Mouse (Mus musculus): ENCODE results near the gene Spef1.
A peak's percentile ranks its signal among the peaks of the same experiment; 100 is the strongest.

Spef1 gene

DNA sequence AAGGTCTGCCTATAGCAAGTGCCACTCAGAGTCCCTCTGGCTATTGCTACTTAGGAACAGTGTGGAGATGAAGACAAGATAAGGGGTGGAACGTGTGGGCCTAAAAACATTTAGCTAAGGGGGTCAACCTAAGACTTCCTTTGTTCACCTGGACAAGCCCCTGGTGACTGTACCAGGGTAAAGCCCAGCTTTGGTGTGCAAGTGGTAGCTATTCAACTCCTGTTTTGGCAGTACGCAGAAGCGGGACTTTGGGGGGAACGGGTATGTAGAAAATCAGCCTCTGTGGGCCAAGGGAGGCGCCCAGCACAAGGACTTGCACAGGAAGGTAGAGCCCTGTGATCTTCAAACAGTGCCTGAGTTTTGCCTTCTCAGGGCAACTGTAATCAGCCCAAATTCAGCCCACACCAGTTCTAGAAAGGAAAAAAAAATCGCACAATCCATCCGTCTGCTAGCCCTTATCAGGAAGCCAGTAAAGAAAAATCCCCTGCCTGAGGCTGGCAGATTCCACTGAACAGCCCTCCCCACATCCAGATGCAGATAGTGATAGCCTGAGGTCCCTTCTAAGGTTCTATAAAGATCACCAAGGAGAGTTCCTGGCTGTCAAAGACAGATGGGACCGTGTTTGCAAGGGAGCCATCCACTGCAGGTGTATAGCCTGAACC is 18.6 kb upstream of the Spef1 start:
- no peak for DNase-seq (ENCODE audit: low spot score)

DNA sequence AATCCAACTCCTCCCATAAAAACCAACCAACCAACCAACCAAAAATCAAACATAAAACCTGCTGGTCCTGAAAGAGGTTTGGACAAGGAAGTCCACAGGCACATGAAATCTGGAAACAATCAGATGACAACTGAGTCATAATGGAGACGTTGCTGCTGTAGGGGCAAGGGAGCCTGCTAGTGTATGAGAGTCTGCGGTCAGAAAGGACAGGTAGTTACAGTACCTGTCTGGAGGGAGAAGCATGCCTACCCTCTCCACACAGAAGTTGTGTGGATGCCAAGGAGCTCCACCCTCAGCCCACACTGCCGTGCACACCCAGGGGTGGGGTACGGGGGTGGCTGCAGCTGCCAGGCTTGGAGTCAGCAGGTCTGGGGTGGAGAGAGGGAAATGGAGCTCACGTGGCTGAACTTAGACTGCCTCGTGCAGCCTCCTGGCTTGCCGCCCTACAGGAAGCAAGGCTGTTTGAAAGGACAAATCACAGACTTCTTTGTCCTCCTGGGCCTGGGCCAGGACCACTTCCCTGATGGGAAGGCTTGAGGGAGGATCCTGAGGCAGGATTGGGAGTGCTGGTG is 17.4 kb upstream of the Spef1 start:
- DNase-seq (ENCODE audit: low spot score), result no peak

DNA sequence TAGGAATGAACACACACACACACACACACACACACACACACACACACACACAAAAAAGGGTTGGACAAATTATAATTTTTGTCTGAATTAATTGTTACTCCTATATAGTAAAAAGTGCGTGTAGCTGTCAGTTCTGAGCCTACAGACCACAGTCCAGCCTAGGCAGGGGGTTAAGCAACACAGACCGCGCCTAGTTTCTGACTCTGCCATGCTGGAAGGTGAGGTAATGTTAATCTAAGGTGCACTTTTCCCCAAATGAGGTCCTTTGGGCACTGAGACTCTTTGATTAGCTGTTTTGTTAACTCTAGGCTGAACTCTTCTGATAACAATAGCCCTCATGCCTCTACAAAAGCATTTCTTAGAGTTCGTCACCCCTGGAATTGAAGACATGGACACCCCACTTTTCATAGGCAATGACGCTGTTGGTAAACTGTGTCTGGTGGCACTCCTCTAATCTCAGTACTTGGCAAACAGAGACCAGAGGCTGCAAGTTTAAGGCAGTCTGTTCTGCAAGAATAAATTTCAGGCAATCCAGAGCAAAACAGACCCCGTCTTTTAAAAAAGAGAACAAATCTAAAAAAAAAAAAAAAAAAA is 16.8 kb upstream of the Spef1 start:
- no peak for DNase-seq (ENCODE audit: low spot score)

DNA sequence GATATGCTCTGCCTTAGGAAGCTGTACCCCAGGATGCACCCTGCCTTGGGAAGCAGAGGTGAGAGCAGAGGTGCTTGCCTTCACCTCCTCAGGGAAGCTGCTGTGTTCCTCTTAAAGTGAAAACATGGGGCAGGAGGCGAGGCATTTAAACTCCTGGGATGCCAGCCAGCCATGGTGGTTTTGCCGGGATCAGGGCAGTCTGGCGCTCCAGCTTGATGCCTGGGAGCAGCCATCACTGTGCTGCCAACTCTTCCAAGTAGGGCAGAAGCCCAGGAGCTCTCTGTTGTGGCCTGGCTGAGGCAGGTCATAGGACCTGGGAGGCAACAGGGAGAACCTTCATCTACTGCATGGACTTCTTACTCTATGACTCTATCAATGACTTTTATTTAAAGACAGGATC is 14.2 kb upstream of the Spef1 start:
- no peak for DNase-seq (ENCODE audit: low spot score)

DNA sequence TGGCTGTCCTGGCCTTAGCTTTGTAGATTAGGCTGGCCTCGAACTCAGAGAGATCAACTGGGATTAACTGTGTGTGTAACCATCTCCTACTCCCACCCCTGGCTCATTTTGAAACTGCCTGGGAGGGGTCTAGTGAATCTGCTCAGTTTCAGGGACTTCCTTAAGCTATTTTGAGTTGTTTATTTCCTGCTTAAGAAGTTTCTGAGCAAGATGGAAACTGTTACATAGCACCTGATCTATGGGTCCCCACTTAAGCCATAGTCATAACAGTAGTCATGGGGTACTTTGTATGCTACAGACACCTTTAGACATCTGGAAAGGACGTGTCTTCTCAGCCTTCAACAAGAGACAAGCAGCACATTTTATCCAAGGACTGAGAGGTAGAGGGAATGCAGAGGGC is 13.6 kb upstream of the Spef1 start:
- DNase-seq (ENCODE audit: low spot score), result no peak

DNA sequence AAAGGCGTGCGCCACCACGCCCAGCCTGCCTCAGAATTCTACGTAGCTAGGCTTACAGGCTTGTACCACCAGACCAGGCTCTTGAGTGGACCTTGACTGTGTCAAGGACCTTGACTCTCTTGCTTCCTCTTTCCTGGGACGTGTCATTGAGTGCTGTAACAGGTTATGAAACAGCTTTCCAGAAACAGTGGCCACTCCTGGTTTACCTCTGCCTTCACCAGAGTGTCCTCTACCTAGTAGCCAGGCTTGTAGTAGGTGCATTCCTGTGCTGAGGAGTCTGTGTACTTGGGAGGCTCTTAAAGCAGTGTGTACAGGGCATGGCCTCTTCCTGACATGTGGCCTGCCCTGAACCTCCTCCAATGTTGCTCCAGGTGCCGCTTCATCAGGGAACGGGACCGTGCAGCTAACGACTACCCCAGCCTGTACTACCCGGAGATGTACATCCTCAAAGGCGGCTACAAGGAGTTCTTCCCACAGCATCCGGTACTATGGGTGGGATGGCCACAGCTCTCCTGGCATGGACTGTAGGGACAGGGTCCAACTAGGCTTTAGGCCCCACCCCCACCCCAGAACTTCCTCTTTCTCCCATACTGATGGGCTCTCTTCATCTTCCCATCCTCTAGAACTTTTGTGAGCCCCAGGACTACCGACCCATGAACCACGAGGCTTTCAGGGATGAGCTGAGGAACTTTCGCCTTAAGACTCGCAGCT is 9.7 kb upstream of the Spef1 start:
- no peak for DNase-seq (ENCODE audit: low spot score)

DNA sequence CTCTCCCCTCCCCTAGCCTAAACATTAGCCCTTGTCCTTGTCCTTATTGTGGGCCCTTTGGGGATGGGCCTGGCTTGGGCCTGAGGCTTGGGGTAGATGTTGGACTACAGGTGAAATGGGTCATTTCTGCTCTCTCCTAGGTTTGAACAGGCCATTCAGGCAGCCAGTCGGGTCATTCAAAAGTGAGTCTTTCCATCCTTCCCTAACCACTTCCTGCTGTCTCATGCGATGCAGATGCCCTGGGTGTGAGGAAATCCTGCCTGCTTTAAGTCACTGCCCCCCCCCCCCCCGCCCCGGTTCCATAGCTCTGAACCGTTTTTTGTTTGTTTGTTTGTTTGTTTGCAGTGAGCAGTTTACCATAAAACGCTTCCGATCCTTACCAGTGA is 3.9 kb upstream of the Spef1 start:
- no peak for DNase-seq (ENCODE audit: low spot score)

DNA sequence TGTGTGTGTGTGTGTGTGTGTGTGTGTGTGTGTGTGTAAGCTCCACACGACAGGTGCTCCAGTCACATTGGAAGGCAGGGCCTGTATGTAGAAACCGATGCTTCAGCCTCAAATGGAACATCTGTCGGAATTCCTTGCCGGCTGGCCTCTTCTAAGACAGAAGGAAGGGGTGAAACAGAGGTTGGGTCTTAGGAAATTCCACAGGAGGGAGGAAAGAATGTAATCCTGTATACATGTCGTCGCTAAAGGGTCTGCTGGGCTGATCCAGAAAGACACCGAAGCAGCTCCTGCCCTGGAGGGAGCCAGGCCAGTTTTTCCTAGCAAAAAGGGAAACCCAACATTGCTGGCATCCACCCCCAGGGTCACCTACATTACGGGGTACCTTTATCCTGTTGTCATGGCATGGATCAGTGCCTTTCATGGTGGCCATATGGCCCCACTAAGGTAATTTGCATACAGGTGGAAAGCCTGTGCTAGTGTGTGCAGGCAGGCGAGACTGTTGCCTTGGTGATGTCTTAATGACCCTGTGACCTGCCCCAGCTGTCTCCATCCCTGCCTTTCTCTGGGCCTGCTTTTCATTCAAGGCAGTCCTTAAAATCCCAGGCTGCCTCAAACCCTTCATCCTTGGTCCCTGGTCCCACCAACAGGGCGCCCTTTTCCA is 3.4 kb upstream of the Spef1 start:
- DNase-seq (ENCODE audit: low spot score), result peak; percentile 79

DNA sequence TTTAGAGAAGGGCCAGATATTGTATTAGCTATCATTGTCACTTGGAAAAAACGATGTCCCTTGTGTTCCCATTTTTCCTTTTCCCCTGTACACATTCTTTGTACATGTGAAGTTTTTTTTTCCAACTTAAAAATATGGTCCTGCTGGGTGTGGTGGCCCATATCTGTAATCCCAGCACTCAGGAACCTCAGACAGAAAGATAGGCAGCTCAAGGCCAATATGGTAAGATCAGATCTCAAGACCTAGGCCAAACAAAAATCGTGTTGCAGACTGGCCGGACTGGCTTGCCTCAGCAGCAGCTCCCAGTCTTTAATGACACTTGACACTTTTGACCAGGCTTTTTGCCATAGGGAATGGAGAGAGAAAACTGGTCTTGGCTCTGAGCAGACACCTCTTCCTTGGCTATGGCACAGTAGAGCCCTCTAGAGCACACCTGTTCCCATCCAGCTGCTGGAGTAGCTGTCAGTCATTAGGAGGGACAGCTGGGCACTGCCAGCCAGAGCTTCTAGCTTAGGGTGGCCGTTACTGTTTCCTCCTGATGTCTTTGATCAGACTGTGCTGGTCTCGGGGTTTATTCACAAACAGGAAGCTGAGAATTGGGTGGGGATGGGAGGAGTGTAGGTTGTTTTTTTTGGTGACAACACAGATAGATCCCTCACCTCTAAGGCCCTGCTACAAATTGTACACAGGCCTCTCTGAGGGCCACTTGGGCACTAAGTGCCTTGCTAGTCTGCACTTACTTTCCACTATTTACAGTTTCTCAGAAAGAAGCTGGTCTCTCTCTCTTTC is 2.6 kb upstream of the Spef1 start:
- DNase-seq (ENCODE audit: low spot score), result peak; percentile 26

DNA sequence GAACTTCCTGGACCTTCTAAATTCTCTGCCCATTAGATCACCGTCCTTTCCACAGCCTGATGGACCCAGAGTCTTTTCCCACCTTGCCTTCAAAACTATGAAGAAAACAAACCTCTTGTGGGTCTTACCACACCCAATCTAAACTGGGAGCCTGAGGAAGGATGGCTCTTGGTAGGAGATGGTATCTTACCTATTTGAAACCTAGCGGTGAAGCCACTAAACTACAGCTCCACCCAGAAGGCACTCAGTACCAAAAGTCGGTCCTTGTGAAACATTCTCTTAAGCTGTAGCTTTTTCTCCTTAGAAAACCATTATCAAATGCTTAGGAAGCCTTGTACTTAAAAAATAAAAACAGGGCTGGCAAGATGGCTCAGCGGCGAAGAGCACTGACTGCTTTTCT is 1.2 kb upstream of the Spef1 start:
- no peak for DNase-seq (ENCODE audit: low spot score)

DNA sequence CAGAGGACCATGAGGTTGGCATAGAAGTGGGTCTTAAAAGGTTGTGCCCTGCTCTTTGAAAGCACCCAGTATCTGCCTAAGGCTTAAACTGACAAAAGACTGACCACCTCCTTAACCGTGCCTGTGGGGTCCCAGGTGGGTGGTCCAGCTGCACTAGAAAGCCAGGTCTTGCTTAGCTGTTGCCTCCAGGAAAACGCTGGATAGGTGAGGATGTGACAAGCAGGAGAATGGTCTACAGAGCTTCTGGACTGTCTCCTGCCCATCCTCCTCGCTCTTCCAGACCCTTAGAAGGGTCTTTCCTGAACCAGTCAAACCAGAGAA is 480 bp upstream of the Spef1 start:
- DNase-seq (ENCODE audit: low spot score), result no peak

DNA sequence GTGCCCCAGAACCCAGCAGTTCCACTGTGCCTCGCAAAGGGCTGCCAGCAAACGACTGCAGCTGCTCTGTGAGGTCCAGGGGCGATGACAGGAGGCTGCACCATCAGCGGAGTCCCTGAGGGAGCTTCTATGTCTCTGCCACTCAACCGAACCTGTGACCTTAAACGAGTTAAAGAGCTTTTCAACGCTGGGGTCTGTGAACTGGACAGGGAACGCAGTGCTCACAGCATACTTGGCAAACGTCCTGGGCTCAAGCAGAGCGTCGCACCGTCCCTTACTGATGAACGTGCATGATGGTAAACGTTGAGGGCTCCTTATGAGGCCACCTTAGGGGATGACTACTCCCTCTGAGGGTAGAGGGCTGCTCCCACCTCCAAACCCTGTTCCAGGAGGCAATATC is 739 bp downstream of the Spef1 start:
- no peak for DNase-seq (ENCODE audit: low spot score)

DNA sequence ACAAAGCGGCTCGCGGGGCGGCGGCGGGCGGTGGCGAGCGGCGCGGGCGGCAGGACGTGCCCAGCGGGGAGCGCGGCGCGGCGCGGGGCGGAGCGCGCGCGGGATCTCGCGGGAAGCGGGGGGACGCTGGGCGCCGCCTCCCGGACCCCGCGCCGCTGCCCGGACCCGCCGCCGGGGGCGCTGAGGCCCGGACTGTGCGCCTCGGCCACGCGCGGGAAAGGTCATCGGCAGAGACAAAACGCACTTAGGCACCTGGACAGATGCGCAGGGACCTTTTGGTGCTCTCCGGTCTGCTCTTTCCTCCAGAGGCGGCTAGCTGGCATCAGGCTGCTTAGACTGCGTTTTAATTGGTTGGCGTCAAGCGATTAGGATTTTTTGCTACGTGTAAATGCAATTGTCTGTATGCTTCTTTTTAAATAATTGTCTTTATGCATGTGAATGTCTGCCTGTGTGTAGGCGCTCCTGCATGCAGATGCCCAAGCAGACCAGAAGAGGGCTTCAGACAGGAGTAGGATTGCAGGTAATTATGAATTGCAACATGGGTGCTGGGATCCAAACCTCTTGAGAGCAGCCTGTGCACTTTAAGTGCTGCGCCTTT is 7.0 kb downstream of the Spef1 start, which contains the start of gene Cenpb:
Gene Cenpb, minus strand, starts transcription at position 78 of the 598 bp plus-strand sequence.
- DNase-seq (ENCODE audit: low spot score), result peak; percentile 88

DNA sequence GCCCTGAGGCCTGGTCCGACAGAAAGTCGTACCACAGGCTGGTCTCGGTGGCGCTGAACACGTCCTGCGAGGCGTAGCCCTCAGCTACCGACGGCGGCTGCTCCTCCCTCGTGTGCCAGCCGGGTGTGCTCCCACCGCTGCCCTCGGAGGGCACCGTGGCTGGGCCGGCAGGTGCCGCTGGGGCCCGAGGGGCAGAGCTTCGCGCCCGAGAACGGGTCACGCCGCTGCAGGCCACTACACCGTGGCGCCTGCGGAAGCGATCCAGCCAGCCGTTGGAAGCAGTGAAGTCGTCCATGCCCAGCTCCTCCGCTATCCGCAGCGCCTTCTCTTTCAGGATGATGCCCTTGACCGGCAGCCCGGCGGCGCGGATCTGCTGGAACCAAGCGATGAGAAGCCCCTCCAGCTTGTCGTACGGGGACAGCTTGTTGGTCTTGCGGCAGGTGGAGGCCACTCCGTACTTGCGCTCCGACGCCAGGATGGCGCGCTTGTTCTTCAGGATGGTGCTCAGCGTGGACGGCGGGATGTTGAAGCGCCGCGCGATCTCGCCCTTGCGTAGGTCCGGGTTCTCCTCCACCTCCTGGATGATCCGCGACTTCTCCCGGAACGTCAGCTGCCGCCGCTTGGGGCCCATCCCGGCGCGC is 7.7 kb downstream of the Spef1 start:
- peak; percentile 74 for DNase-seq (ENCODE audit: low spot score)

DNA sequence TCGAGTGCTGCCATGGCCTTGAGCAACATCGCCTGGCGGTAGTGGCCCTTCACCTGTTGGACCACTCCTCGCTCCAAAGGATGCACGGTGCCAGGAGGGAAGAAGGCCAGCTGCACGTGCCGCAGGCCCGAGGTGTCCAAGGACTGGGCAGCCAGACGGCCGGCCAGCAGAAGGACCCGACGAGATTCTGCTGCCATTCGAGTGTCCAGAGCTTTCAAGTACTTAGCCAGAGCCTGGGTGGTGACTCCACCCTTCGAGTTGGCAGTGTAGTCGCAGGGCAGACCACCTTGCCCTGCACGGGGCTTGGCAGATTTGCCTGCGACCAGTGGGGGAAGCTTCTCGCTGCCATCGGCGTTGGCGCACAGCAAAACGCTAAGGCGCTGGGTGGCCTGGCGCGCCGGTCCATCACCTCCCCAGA is 8.2 kb downstream of the Spef1 start:
- peak; percentile 26 for DNase-seq (ENCODE audit: low spot score)

DNA sequence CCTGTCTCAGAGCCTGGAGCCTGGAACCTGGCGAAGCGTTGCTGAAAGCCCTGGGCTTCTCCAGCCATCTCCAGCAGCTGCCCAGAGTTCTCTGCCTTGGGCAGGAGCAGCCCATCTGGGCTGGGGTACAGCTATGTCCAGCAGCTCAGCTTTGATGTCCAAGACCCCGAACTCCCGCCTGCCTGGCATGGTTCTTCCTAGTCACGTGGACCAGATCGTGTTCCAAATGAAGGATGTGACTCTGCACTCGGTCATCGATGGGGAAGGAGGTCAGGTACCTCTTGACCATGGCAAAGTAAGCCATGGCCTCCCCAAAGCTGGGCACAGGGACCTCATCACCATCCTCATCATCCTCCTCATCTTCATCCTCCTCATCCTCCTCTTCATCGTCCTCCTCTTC is 9.2 kb downstream of the Spef1 start:
- no peak for DNase-seq (ENCODE audit: low spot score)

DNA sequence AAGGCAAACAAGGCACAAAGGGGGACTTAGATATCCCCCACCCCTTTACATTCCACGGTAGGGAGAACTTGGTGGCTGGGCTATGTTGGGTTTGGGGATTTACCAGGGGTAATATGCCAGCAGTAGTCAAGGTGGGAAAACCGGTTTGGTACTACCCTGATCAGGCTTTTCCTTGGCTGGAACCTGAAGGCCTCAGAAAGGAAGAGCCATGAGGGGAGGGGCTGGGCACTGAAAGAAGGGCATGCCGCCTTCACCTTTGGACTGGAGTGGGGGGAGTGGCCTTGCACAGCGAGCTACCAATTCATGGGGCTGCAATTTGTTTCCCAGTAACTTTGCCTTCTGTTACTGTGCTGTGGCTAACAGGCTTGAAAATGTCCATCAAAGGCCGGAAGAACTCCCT is 10.6 kb downstream of the Spef1 start:
- no peak for DNase-seq (ENCODE audit: low spot score)

DNA sequence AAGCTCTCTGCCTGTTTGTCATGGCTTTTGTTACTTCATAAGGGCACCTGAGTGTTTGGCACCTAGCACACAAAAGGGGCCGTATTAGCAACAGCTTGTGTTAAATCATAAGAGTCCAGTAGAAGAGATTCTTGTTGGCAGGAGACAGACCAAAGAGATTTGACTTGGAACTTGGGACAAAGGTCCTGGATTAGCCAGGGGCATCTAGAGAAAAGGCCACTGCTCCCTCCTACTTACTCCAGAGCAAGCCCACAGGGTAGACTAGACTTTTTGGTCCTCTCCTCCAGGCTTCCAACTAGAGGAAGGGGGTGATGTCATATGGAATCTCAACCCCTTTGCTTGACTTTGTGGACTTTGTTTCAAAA is 11.2 kb downstream of the Spef1 start:
- no peak for DNase-seq (ENCODE audit: low spot score)

DNA sequence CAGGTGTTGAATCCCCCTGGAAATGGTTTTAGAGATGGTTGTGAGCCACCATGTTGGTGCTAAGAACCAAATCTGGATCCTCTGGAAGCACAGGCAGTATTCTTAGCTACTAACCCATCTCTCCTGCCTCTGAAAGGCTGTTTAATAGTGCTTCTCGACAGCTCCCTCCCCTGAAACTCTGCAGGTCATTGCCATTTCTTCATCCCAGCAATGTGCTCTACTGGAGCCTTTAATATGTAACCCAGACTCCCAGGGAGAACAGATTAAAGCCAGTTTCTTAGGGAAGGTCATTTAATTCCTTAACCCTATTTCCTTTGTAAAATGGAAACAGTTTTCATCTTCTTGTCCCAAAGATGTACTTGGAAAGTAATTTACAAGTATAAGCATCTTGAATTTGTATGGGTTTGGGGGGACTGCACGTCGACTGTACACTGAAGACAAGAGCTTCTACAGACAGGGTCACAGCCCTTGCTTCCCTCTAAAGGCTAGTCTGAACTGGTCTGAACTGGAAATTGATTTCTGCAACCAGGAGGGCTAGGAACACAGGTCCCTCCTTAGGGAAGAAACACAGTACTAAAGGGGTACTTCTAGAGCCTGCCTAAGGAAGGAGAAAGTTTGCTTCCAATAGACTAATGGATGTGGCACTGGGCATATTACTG is 11.7 kb downstream of the Spef1 start:
- DNase-seq (ENCODE audit: low spot score), result peak; percentile 10

DNA sequence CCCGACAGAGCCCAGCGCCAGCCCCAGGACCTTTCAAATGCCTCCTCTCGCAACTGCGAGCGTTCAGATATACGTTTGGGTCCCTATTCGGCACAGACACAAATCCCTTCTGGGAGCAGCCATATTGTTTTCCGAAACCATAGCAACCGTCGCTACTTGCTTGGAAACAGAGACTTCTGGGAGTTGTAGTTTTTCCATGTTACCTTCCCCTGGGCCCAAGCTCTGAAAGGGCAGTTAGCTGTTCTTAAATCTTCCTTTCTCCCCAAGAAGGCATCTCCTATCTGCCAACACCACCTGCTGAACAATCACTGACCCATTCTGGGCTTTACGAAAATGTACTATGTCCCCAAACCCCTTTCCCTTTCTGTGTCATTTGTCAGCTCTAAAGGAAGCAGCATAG is 12.4 kb downstream of the Spef1 start:
- DNase-seq (ENCODE audit: low spot score), result peak; percentile 87

DNA sequence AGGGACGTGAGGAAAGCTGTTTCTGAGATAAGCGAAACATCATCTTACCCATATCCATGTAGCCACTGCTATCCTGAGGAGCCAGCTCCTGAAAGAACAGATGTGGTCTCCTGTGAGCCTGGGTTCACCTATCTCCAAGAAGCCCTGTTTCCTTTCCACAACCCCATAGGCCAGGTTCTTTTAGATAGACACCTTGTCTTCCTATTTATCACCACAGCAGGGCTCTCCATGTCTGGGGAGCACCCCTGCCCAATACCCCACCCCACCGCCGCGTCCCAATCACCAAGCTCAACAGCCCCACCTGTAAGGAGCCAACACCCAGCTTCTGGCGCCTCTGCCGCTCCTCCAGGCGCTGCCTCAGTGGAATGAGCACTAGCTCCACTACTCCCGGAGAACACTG is 14.8 kb downstream of the Spef1 start:
- DNase-seq (ENCODE audit: low spot score), result no peak

Measured in retina, embryonic 14.5 days (tissue).